Mouse (Mus musculus) frontal cortex, postnatal 10 days (tissue): Measurements from ENCODE around the gene Taf10.

ENCODE experiments used
- DNase-seq, 2 experiments: peaks; one replicate each; pipeline ENCODE4 v3.0.0; 2022; ENCODE audit warnings: low spot score in 2 of 2, mixed read lengths in 1 of 2

Taf10 gene

GRCm38 (mm10) chr7:105743926-105744590, at the start of gene Taf10:
Gene Taf10 (minus strand): TSS chr7:105744361.
- peak; percentile 78 to 86 for DNase-seq

GRCm38 (mm10) chr7:105793701-105794100, 49.5 kb upstream of the Taf10 start:
- DNase-seq: no peak

- DNase-seq: no peak
Measured at GRCm38 (mm10) chr7:105791147-105791546, 47.0 kb upstream of the Taf10 start.

GRCm38 (mm10) chr7:105787285-105788140, 43.4 kb upstream of the Taf10 start, which contains the start of gene Dchs1:
Gene Dchs1 (minus strand): TSS chr7:105787654.
- DNase-seq: peak in 1 of 2 experiments; percentile 41

GRCm38 (mm10) chr7:105786506-105787284, 42.5 kb upstream of the Taf10 start:
- DNase-seq: no peak

GRCm38 (mm10) chr7:105784556-105784955, 40.4 kb upstream of the Taf10 start:
- DNase-seq: no peak

GRCm38 (mm10) chr7:105783861-105784260, 39.7 kb upstream of the Taf10 start:
- no peak for DNase-seq

GRCm38 (mm10) chr7:105778553-105779265, 34.5 kb upstream of the Taf10 start:
- no peak for DNase-seq

- no peak for DNase-seq
Measured at GRCm38 (mm10) chr7:105777797-105778552, 33.8 kb upstream of the Taf10 start.

GRCm38 (mm10) chr7:105777316-105777715, 33.2 kb upstream of the Taf10 start:
- no peak for DNase-seq

- DNase-seq: no peak
Measured at GRCm38 (mm10) chr7:105776026-105776425, 31.9 kb upstream of the Taf10 start.

- DNase-seq: no peak
Measured at GRCm38 (mm10) chr7:105774661-105775060, 30.5 kb upstream of the Taf10 start.

- no peak for DNase-seq
Measured at GRCm38 (mm10) chr7:105773041-105773440, 28.9 kb upstream of the Taf10 start.

- DNase-seq: no peak
Measured at GRCm38 (mm10) chr7:105772331-105772730, 28.2 kb upstream of the Taf10 start.

- DNase-seq: no peak
Measured at GRCm38 (mm10) chr7:105769959-105770358, 25.8 kb upstream of the Taf10 start.

- DNase-seq: no peak
Measured at GRCm38 (mm10) chr7:105767729-105768165, 23.6 kb upstream of the Taf10 start.

- no peak for DNase-seq
Measured at GRCm38 (mm10) chr7:105764331-105764730, 20.2 kb upstream of the Taf10 start.

GRCm38 (mm10) chr7:105762517-105763270, 18.5 kb upstream of the Taf10 start:
- no peak for DNase-seq

GRCm38 (mm10) chr7:105761813-105762484, 17.8 kb upstream of the Taf10 start:
- no peak for DNase-seq
